ENCODE assay signal across 26 mouse cellular contexts in the genomic region with DNA sequence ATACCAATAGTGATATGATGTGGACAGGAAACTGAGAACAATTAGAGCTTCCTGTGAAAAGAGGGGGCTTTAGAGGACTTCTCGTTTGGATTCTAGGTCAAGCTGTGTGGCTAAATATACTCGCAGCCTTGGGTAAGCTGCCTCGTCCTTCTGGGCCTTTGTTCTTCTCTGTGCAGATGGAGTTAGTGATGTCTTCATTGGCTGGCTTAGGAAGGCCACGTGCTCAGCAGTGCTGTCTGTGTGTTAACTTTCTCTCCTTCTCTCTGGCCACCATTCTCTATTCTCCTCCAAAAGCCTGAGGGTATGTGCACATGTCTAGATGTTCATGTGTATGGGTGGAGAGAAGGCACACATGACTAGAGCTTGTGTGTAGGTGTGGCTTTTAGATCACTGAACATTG.
DNase-seq lines count a peak whose midpoint lies in the region; ATAC-seq lines count a peak whose summit lies in the region.
"Had no signal": no experiment of that assay in that cellular context is flagged by ENCODE, and none has a peak within 500 bp of the region (broad histone marks: within the 10 kb centered on the region; RNA-seq: fewer than 3 reads in every experiment).

No protein-coding gene starts in this region.

- peaks cover 48% of the 10 kb centered on the region for H3K4me1 ChIP-seq in embryonic facial prominence, embryonic 13.5 days
- H3K4me1 ChIP-seq in embryonic facial prominence, embryonic 10.5 days, result peaks cover 36% of the 10 kb centered on the region
- H3K4me1 ChIP-seq: hindbrain, embryonic 12.5 days had no signal

- H3K27me3 ChIP-seq in embryonic facial prominence, embryonic 13.5 days, result no peaks in the 10 kb centered on the region
- H3K27me3 ChIP-seq in embryonic facial prominence, embryonic 10.5 days (replicated peaks; ENCODE audit: low read depth, poor library complexity, severe bottlenecking), result no peaks in the 10 kb centered on the region
- H3K27me3 ChIP-seq: embryonic facial prominence, embryonic 15.5 days; hindbrain, embryonic 12.5 days had no signal

- H3K4me3 ChIP-seq in embryonic facial prominence, embryonic 13.5 days, result no peak overlapping the region
- no peak overlapping the region for H3K4me3 ChIP-seq in embryonic facial prominence, embryonic 10.5 days
- H3K4me3 ChIP-seq: embryonic facial prominence, embryonic 15.5 days; gastrocnemius, adult 2 months; heart, adult 2 months; heart, embryonic 10.5 days; hindbrain, embryonic 12.5 days had no signal

- WGBS in embryonic facial prominence, embryonic 13.5 days, result 43% methylated on average over 4 of the region's 4 CpGs
- WGBS in embryonic facial prominence, embryonic 10.5 days, result 43% methylated on average over 4 of the region's 4 CpGs

- no peaks in the 10 kb centered on the region for H3K36me3 ChIP-seq in embryonic facial prominence, embryonic 13.5 days
- H3K36me3 ChIP-seq in embryonic facial prominence, embryonic 10.5 days (replicated peaks), result no peaks in the 10 kb centered on the region
- H3K36me3 ChIP-seq: embryonic facial prominence, embryonic 15.5 days; heart, embryonic 10.5 days; hindbrain, embryonic 12.5 days had no signal

- no peak for ATAC-seq in embryonic facial prominence, embryonic 13.5 days (ENCODE audit: insufficient number of reproducible peaks, insufficient read depth, low FRiP score, low TSS enrichment, low read depth)
- ATAC-seq in frontal cortex, adult (ENCODE audit: low TSS enrichment), result 0 out of 2 replicates have a peak, but pooled peaks have one; percentile 16
- ATAC-seq: forebrain, embryonic 14.5 days; hindbrain, embryonic 16.5 days; inflammation-experienced regulatory T-cells, adult 6 months; intestine, embryonic 16.5 days had no signal

- no peak overlapping the region for H3K4me2 ChIP-seq in embryonic facial prominence, embryonic 13.5 days
- H3K4me2 ChIP-seq: embryonic facial prominence, embryonic 15.5 days; hindbrain, embryonic 12.5 days had no signal

- no peaks in the 10 kb centered on the region for H3K9me3 ChIP-seq in embryonic facial prominence, embryonic 13.5 days
- H3K9me3 ChIP-seq in embryonic facial prominence, embryonic 10.5 days, result no peaks in the 10 kb centered on the region
- H3K9me3 ChIP-seq: embryonic facial prominence, embryonic 15.5 days; heart, embryonic 10.5 days; hindbrain, embryonic 12.5 days had no signal

- H3K9ac ChIP-seq in embryonic facial prominence, embryonic 13.5 days, result no peak overlapping the region
- H3K9ac ChIP-seq: embryonic facial prominence, embryonic 15.5 days; hindbrain, embryonic 12.5 days had no signal

- H3K27ac ChIP-seq in embryonic facial prominence, embryonic 13.5 days, result 0 out of 2 replicates have a peak overlapping the region, but pooled peaks have one; percentile 39
- no peak overlapping the region for H3K27ac ChIP-seq in embryonic facial prominence, embryonic 10.5 days (replicated peaks)
- H3K27ac ChIP-seq: gastrocnemius, adult 2 months; heart, adult 2 months; heart, embryonic 10.5 days; hindbrain, embryonic 12.5 days had no signal

- DNase-seq in embryonic facial prominence, embryonic 10.5 days (ENCODE audit: low spot score), result no peak
- no peak for DNase-seq in frontal cortex, postnatal 10 days (ENCODE audit: low spot score in 2 of 2)
- peak; percentile 36 for DNase-seq in retina, postnatal 1 day
- DNase-seq in retina, embryonic 14.5 days (ENCODE audit: low spot score), result no peak
- no peak for DNase-seq in right cerebral cortex, adult 2 months (ENCODE audit: low spot score in 2 of 2)
- DNase-seq: adrenal gland, adult 2 months; adrenal gland, postnatal 14 days; B cell, adult 2 months; cerebellum, adult 11-12 months; cerebellum, adult 8-10 months; cerebellum, postnatal 10 days; cerebellum, postnatal 36 days; embryo, embryonic 11 days; gastrocnemius, adult 2 months; gastrocnemius, postnatal 25 days; heart, adult 2 months; kidney, adult 18-20 months had no signal
